Mouse (Mus musculus): Measurements from ENCODE around the gene Des.

GRCm38 (mm10) chr1:75408210-75408609, 48.1 kb downstream of the Des start:
- TF ChIP-seq POLR2A (IDR thresholded peaks at IDR 0.05; ENCODE audit: insufficient read length, low read depth) = no peak
- no peak for TF ChIP-seq TCF12 (IDR thresholded peaks at IDR 0.05; ENCODE audit: insufficient read depth, poor library complexity, severe bottlenecking)
- TF ChIP-seq MYOG (IDR thresholded peaks at IDR 0.05; ENCODE audit: control insufficient read depth in 1 of 3, insufficient read depth in 1 of 3, insufficient read length in 2 of 3, low read depth in 2 of 3) = peak in 2 of 3 experiments; percentile 69 to 81
- TF ChIP-seq POLR2AphosphoS2 (IDR thresholded peaks at IDR 0.05; ENCODE audit: insufficient read length, low read depth) = no peak
- no peak for TF ChIP-seq USF1 (IDR thresholded peaks at IDR 0.05; ENCODE audit: low read depth)
- TF ChIP-seq MAX (IDR thresholded peaks at IDR 0.05; ENCODE audit: low read depth) = no peak
- peak in 1 of 3 experiments; percentile 78 for TF ChIP-seq MYOD1 (IDR thresholded peaks at IDR 0.05; ENCODE audit: control insufficient read depth in 1 of 3, insufficient read length in 2 of 3, low read depth in 2 of 3)
